Mouse (Mus musculus): Measurements from ENCODE around the gene Lrrc4c.

Gene Lrrc4c

DNA sequence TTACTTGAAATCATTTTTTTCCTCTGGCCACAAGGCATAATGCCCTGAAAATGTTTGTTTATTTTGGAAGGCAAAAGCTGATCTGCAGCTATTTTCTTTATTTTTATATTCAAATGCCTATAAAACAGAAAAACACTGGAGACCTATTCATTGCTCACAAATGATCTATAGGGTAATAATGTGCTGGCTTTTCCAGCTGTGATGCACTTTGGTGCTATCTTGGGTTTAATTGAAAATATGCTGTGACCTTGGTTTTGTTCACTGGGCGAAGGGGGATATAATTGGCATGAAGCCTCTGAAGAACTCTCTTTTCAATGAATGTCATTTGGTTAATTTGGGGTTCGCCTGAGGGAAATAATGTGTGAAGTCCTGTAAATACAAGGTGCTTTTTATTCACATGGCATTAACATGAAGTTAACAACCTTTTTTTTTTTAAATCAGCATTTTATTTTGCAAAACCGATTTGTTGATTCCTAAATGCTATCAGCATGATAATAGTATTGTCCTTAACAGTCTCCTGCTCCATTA is 1286.8 kb downstream of the Lrrc4c start:
- DNase-seq (ENCODE audit: low spot score in 2 of 2) = no peak

DNA sequence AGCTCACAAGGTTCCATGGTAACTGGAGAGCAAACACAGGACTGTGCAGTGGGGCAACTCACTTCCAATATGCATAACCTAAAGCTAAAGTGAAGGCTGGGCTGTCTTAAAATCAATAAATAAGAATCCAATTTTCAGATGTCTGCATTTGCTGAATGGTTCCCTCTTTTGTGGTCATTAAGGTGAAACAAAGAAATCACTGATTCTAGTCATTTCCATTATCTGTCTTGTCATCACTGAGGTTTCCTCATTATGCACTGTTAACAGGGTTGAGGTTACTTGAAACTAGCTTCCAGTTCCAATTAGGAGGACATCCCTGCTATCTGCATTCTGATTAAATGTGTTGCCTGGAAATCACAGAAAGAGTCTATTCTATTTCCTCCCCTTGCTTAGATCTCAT is 1291.5 kb downstream of the Lrrc4c start:
- DNase-seq (ENCODE audit: low spot score in 2 of 2) = no peak

DNA sequence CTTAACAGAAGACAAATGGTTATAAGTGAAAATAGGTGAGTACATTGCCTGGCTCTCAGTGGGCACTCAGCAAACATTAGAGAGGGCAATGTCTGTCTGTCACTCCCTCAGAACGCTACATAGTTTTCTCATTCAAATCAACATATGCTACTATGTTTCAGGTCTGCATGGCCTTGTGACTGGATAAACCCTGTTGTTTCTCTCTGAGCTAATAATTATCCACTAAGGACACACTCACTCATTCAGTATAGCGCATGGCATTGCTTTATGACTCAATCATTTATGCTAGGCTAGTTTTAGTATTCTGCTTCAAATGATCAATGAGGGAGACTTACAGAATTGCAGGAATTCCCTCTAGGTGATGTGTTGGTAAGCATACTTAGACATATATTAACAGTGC is 1292.6 kb downstream of the Lrrc4c start:
- no peak for DNase-seq (ENCODE audit: low spot score in 2 of 2)

DNA sequence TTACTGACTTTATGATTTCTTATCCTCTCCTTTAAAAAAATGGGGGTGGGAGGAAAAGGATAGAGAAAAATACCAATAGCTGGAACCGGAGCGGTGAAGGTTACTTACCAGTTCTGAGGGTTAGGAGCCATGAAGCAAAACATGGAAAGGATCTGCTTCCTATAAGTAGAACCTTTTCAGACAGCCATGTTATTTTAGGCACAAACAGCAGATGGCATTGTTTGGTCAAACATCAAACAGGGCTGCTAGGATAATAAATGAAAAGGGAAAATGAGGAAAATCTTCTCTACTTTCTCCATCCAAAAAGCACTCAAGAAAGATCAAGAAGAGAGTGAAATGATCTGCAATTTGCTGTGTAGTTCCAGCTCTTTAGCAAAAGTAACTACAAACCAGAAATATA is 1296.8 kb downstream of the Lrrc4c start:
- DNase-seq (ENCODE audit: low spot score in 2 of 2) = no peak

DNA sequence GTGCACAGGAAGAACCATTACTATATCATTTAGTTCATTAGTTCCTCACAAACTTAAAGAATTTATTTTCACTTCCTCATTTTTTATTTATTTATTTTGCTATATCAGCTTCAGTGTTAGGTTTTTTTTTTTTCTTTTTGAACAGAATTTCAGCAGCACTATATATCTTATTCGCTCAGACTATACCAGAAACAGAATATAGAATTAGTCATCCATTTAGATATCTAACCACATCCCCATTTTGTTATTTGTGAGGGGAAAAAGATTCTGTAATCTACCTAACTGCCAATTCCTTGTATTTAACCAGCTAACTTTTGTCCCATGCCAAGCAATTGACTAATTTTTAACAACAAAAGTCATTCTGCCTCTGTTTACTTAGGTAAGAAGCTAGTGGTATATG is 1300.6 kb downstream of the Lrrc4c start:
- no peak for DNase-seq (ENCODE audit: low spot score in 2 of 2)

DNA sequence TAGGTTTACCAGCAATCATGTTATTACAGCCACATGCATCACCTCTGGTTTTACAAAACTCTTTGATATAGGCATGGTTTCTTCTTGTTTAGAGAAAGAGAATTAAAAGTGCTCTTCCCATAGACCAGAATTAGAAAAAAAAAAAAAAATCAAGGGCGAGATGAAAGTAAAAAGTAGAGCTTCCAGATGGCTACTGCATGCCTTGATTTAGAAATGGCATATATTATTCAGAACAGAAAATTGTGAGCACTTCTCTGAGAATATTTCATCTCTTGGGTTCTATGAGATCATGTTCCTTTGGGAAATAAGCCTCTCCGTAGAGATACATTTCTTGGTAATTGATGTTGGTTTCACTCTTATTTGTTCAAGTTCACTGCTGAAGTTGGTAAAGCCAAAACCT is 1322.0 kb downstream of the Lrrc4c start:
- no peak for DNase-seq (ENCODE audit: low spot score in 2 of 2)

DNA sequence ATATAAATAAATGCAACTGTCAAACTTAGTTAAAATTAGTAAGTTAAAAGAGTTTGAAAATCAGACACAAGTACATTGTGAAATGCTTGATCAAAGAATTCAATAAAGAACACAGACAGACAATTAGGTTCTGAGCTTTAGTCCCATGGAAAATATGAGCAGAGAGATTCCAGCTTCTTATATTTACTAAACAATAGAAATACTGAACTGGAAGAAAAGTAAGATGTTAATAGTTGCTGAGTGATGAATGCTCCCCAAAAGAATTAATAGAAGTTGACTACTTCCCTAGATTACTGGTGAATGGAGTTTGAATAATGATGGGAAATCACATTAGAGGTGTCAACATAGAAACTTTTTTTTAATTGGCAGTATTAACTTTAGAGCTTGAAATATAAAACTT is 1323.7 kb downstream of the Lrrc4c start:
- DNase-seq (ENCODE audit: low spot score in 2 of 2) = no peak

DNA sequence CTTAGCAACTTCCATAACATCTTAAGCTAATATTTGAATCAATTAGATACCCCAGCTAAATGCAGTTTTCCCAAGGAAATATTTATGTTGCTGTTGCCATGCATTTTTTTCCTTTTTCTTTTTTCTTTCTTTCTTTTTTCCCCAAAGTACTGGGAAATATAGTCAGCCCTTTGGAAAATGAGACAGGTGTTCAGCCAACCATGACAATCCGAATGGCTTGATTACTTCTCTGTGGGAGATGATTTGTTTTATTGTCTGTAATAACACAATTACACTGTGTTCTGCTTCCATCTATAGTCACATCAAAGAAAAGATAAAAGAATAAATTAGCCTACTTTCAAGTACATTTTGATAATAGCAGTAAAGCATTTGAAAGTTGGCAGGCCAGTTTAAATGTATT is 1334.7 kb downstream of the Lrrc4c start:
- no peak for DNase-seq (ENCODE audit: low spot score in 2 of 2)
